11 mouse cellular contexts compared by ENCODE assay signal in genomic region chr2:84810526-84810885, GRCm38 (mm10). TPM values are rescaled to one million over a fixed set of nuclear protein-coding genes. Genes with fewer than 3 reads are reported as not detected.
A peak's percentile ranks its signal among the peaks of the same experiment; 100 is the strongest.
DNase-seq lines count a peak whose midpoint lies in the region; ATAC-seq and TF ChIP-seq lines count a peak whose summit lies in the region.
"Had no signal": no experiment of that assay in that cellular context is flagged by ENCODE, and none has a peak within 500 bp of the region (broad histone marks: within the 10 kb centered on the region; RNA-seq: fewer than 3 reads in every experiment).

No protein-coding gene starts in this region.

- H3K4me2 ChIP-seq in forebrain, embryonic 11.5 days (ENCODE audit: low read depth, low read length, severe bottlenecking) = no peak overlapping the region
- H3K4me2 ChIP-seq in kidney, embryonic 16.5 days (replicated peaks; ENCODE audit: low read depth, low read length) = no peak overlapping the region
- H3K4me2 ChIP-seq in midbrain, postnatal 0 days (ENCODE audit: low read depth, low read length, poor library complexity, severe bottlenecking) = no peak overlapping the region

- 75% methylated on average over 6 of the region's 6 CpGs for WGBS in forebrain, embryonic 10.5 days
- WGBS in forebrain, embryonic 11.5 days = 76% methylated on average over 6 of the region's 6 CpGs
- 77% methylated on average over 6 of the region's 6 CpGs for WGBS in kidney, embryonic 16.5 days
- WGBS in limb, embryonic 10.5 days = 81% methylated on average over 6 of the region's 6 CpGs
- 83% methylated on average over 6 of the region's 6 CpGs for WGBS in midbrain, postnatal 0 days

- intact Hi-C loops in left cerebral cortex, postnatal 14 days (cut with DNase I) = loop anchor here (10.0 kb wide), 1 partner anchor 356 kb away; no protein-coding TSS in a partner anchor

- H3K4me3 ChIP-seq in forebrain, embryonic 10.5 days = peak overlapping the region; percentile 39; the same call in 1 of the 2 replicates
- H3K4me3 ChIP-seq in forebrain, embryonic 11.5 days (ENCODE audit: low read depth, low read length) = no peak overlapping the region
- H3K4me3 ChIP-seq in kidney, embryonic 16.5 days (ENCODE audit: low read length) = no peak overlapping the region
- no peak overlapping the region for H3K4me3 ChIP-seq in limb, embryonic 10.5 days
- no peak overlapping the region for H3K4me3 ChIP-seq in midbrain, postnatal 0 days (ENCODE audit: low read depth, low read length)

- peaks cover 2% of the 10 kb centered on the region; the same call in 1 of the 2 replicates for H3K36me3 ChIP-seq in forebrain, embryonic 10.5 days (replicated peaks)
- no peaks in the 10 kb centered on the region for H3K36me3 ChIP-seq in forebrain, embryonic 11.5 days (ENCODE audit: control insufficient read depth, insufficient read depth, low read length)
- no peaks in the 10 kb centered on the region for H3K36me3 ChIP-seq in kidney, embryonic 16.5 days (ENCODE audit: insufficient read depth, low read length)
- H3K36me3 ChIP-seq in limb, embryonic 10.5 days = no peaks in the 10 kb centered on the region
- H3K36me3 ChIP-seq in midbrain, postnatal 0 days (ENCODE audit: insufficient read depth, low read length) = no peaks in the 10 kb centered on the region

- no peak for ATAC-seq in forebrain, embryonic 11.5 days (replicated peaks; ENCODE audit: low FRiP score)
- ATAC-seq in kidney, embryonic 16.5 days (ENCODE audit: low FRiP score, low TSS enrichment) = peak; percentile 28; the same call in 1 of the 2 replicates
- 0 out of 2 replicates have a peak, but pooled peaks have one; percentile 5 for ATAC-seq in midbrain, postnatal 0 days (ENCODE audit: low FRiP score)

- H3K27ac ChIP-seq in forebrain, embryonic 10.5 days = peak overlapping the region; percentile 73
- no peak overlapping the region for H3K27ac ChIP-seq in forebrain, embryonic 11.5 days (ENCODE audit: low read depth, low read length)
- H3K27ac ChIP-seq in kidney, embryonic 16.5 days (ENCODE audit: low read length) = no peak overlapping the region
- peak overlapping the region; percentile 75; the same call in 1 of the 2 replicates for H3K27ac ChIP-seq in limb, embryonic 10.5 days
- no peak overlapping the region for H3K27ac ChIP-seq in midbrain, postnatal 0 days (ENCODE audit: low read depth, low read length)

- H3K4me1 ChIP-seq in forebrain, embryonic 10.5 days = peaks cover 10% of the 10 kb centered on the region
- no peaks in the 10 kb centered on the region; the same call in 1 of the 2 replicates for H3K4me1 ChIP-seq in forebrain, embryonic 11.5 days (replicated peaks; ENCODE audit: control insufficient read depth, insufficient read depth, low read length)
- H3K4me1 ChIP-seq in kidney, embryonic 16.5 days (ENCODE audit: insufficient read depth, low read length) = peaks cover 6% of the 10 kb centered on the region
- peaks cover 9% of the 10 kb centered on the region for H3K4me1 ChIP-seq in limb, embryonic 10.5 days
- H3K4me1 ChIP-seq in midbrain, postnatal 0 days (ENCODE audit: insufficient read depth, low read length) = no peaks in the 10 kb centered on the region

- no peak for TF ChIP-seq CTCF in midbrain, postnatal 0 days (IDR thresholded peaks at IDR 0.05)

- no peak for DNase-seq in forebrain, embryonic 10.5 days (ENCODE audit: extremely low spot score, low spot score)
- DNase-seq in forebrain, embryonic 11.5 days (ENCODE audit: low spot score) = no peak
- no peak for DNase-seq in kidney, postnatal 10 days
- DNase-seq in limb, embryonic 10.5 days (ENCODE audit: low spot score) = no peak
- DNase-seq in midbrain, postnatal 0 days (ENCODE audit: low spot score) = no peak
- no peak for DNase-seq in ovary, postnatal 36 days (ENCODE audit: low spot score)
- DNase-seq in left cerebral cortex, postnatal 14 days (ENCODE audit: low spot score in 2 of 2) = no peak

- no peak overlapping the region for H3K9ac ChIP-seq in forebrain, embryonic 11.5 days (ENCODE audit: low read length)
- no peak overlapping the region for H3K9ac ChIP-seq in kidney, embryonic 16.5 days (replicated peaks; ENCODE audit: low read length)
- no peak overlapping the region for H3K9ac ChIP-seq in midbrain, postnatal 0 days (replicated peaks; ENCODE audit: low read length, poor library complexity, severe bottlenecking)

- no peaks in the 10 kb centered on the region for H3K9me3 ChIP-seq in forebrain, embryonic 10.5 days
- H3K9me3 ChIP-seq in forebrain, embryonic 11.5 days (ENCODE audit: control insufficient read depth, low read length) = no peaks in the 10 kb centered on the region
- H3K9me3 ChIP-seq in kidney, embryonic 16.5 days (ENCODE audit: low read length) = no peaks in the 10 kb centered on the region
- H3K9me3 ChIP-seq in limb, embryonic 10.5 days (replicated peaks) = no peaks in the 10 kb centered on the region
- no peaks in the 10 kb centered on the region for H3K9me3 ChIP-seq in midbrain, postnatal 0 days (ENCODE audit: low read length)

- no peaks in the 10 kb centered on the region for H3K27me3 ChIP-seq in forebrain, embryonic 10.5 days (ENCODE audit: poor library complexity, severe bottlenecking)
- no peaks in the 10 kb centered on the region for H3K27me3 ChIP-seq in forebrain, embryonic 11.5 days (ENCODE audit: control insufficient read depth, insufficient read depth, low read length)
- no peaks in the 10 kb centered on the region for H3K27me3 ChIP-seq in kidney, embryonic 16.5 days (ENCODE audit: insufficient read depth, low read length)
- H3K27me3 ChIP-seq in limb, embryonic 10.5 days (ENCODE audit: low read depth, poor library complexity, severe bottlenecking) = no peaks in the 10 kb centered on the region
- no peaks in the 10 kb centered on the region for H3K27me3 ChIP-seq in midbrain, postnatal 0 days (ENCODE audit: insufficient read depth, low read length)
- H3K27me3 ChIP-seq: Patski had no signal

RNA-seq across cellular contexts. Expression of gene Ube2l6, which starts 11.9 kb away (rescaled TPM):
- polyA plus RNA-seq in forebrain, embryonic 10.5 days (2016; fragmentation: Nextera tagmentation; extraction: Ambion mirVana) = 28.8 and 33.1 TPM in 2 replicates
- 36.6 and 38.4 TPM in 2 replicates for polyA plus RNA-seq in forebrain, embryonic 11.5 days (2014; fragmentation: Nextera tagmentation; extraction: Ambion mirVana)
- polyA plus RNA-seq in kidney, embryonic 16.5 days (2015; fragmentation: Nextera tagmentation; extraction: Ambion mirVana) = 44.0 and 46.9 TPM in 2 replicates
- polyA plus RNA-seq in limb, embryonic 10.5 days (2016; fragmentation: Nextera tagmentation; extraction: Ambion mirVana) = 17.6 and 19.2 TPM in 2 replicates
- total RNA-seq in midbrain, postnatal 0 days (2014; rRNA removed) = 14.0 and 16.5 TPM in 2 replicates
- 14.2 and 15.1 TPM in 2 replicates for polyA plus RNA-seq in midbrain, postnatal 0 days (2015; fragmentation: Nextera tagmentation; extraction: Ambion mirVana)
- 1 to 10 TPM; 5.1 to 6.0 TPM for total RNA-seq in left cerebral cortex, postnatal 14 days (2021)

RNA-seq across cellular contexts. Expression of gene Smtnl1, which starts 11.9 kb away (rescaled TPM):
- 0.46 TPM in 1 of 2 replicates, not detected in the other for polyA plus RNA-seq in forebrain, embryonic 10.5 days (2016; fragmentation: Nextera tagmentation; extraction: Ambion mirVana)
- polyA plus RNA-seq in forebrain, embryonic 11.5 days (2014; fragmentation: Nextera tagmentation; extraction: Ambion mirVana) = not detected in 2 replicates
- polyA plus RNA-seq in kidney, embryonic 16.5 days (2015; fragmentation: Nextera tagmentation; extraction: Ambion mirVana) = 0.19 and 0.26 TPM in 2 replicates
- 0.11 and 0.56 TPM in 2 replicates for polyA plus RNA-seq in limb, embryonic 10.5 days (2016; fragmentation: Nextera tagmentation; extraction: Ambion mirVana)
- not detected in 2 replicates for total RNA-seq in midbrain, postnatal 0 days (2014; rRNA removed)
- polyA plus RNA-seq in midbrain, postnatal 0 days (2015; fragmentation: Nextera tagmentation; extraction: Ambion mirVana) = not detected in 2 replicates
- not detected for total RNA-seq in left cerebral cortex, postnatal 14 days (2021)
- total RNA-seq: neutrophil, adult 5-6 weeks had no signal
- polyA plus RNA-seq: liver, adult 2 months; Patski had no signal

RNA-seq across cellular contexts. Expression of gene Timm10, which starts 16.3 kb away (rescaled TPM):
- 68.6 and 70.9 TPM in 2 replicates for polyA plus RNA-seq in forebrain, embryonic 10.5 days (2016; fragmentation: Nextera tagmentation; extraction: Ambion mirVana)
- polyA plus RNA-seq in forebrain, embryonic 11.5 days (2014; fragmentation: Nextera tagmentation; extraction: Ambion mirVana) = 43.0 and 43.4 TPM in 2 replicates
- polyA plus RNA-seq in kidney, embryonic 16.5 days (2015; fragmentation: Nextera tagmentation; extraction: Ambion mirVana) = 60.1 and 66.6 TPM in 2 replicates
- 64.5 and 71.0 TPM in 2 replicates for polyA plus RNA-seq in limb, embryonic 10.5 days (2016; fragmentation: Nextera tagmentation; extraction: Ambion mirVana)
- total RNA-seq in midbrain, postnatal 0 days (2014; rRNA removed) = 43.6 and 62.5 TPM in 2 replicates
- 85.0 and 99.0 TPM in 2 replicates for polyA plus RNA-seq in midbrain, postnatal 0 days (2015; fragmentation: Nextera tagmentation; extraction: Ambion mirVana)
- total RNA-seq in left cerebral cortex, postnatal 14 days (2021) = 10 to 100 TPM; 59.7 to 63.5 TPM

RNA-seq across cellular contexts. Expression of gene Slc43a1, which starts 28.1 kb away (rescaled TPM):
- polyA plus RNA-seq in forebrain, embryonic 10.5 days (2016; fragmentation: Nextera tagmentation; extraction: Ambion mirVana) = 28.5 and 29.3 TPM in 2 replicates
- polyA plus RNA-seq in forebrain, embryonic 11.5 days (2014; fragmentation: Nextera tagmentation; extraction: Ambion mirVana) = 22.0 and 27.5 TPM in 2 replicates
- polyA plus RNA-seq in kidney, embryonic 16.5 days (2015; fragmentation: Nextera tagmentation; extraction: Ambion mirVana) = 15.6 and 17.8 TPM in 2 replicates
- 36.6 and 42.6 TPM in 2 replicates for polyA plus RNA-seq in limb, embryonic 10.5 days (2016; fragmentation: Nextera tagmentation; extraction: Ambion mirVana)
- total RNA-seq in midbrain, postnatal 0 days (2014; rRNA removed) = 0.99 and 1.8 TPM in 2 replicates
- 0.34 and 0.46 TPM in 2 replicates for polyA plus RNA-seq in midbrain, postnatal 0 days (2015; fragmentation: Nextera tagmentation; extraction: Ambion mirVana)
- total RNA-seq in left cerebral cortex, postnatal 14 days (2021) = under 1 TPM; 0.15 to 0.24 TPM

RNA-seq across cellular contexts. Expression of gene Serping1, which starts 35.3 kb away (rescaled TPM):
- polyA plus RNA-seq in forebrain, embryonic 10.5 days (2016; fragmentation: Nextera tagmentation; extraction: Ambion mirVana) = 22.7 and 23.2 TPM in 2 replicates
- polyA plus RNA-seq in forebrain, embryonic 11.5 days (2014; fragmentation: Nextera tagmentation; extraction: Ambion mirVana) = 30.4 and 35.7 TPM in 2 replicates
- 115 and 119 TPM in 2 replicates for polyA plus RNA-seq in kidney, embryonic 16.5 days (2015; fragmentation: Nextera tagmentation; extraction: Ambion mirVana)
- 9.3 and 10.8 TPM in 2 replicates for polyA plus RNA-seq in limb, embryonic 10.5 days (2016; fragmentation: Nextera tagmentation; extraction: Ambion mirVana)
- total RNA-seq in midbrain, postnatal 0 days (2014; rRNA removed) = 19.9 and 20.9 TPM in 2 replicates
- polyA plus RNA-seq in midbrain, postnatal 0 days (2015; fragmentation: Nextera tagmentation; extraction: Ambion mirVana) = 30.6 and 31.9 TPM in 2 replicates
- total RNA-seq in left cerebral cortex, postnatal 14 days (2021) = 1 to 10 TPM; 5.9 to 6.8 TPM
- total RNA-seq: neutrophil, adult 5-6 weeks had no signal

Comparison
In these comparisons a context has a peak if more than half of its experiments do, and no peak if none do; other contexts are left out.
1. H3K27ac ChIP-seq: peak in forebrain, embryonic 10.5 days (single experiment) and limb, embryonic 10.5 days (single experiment); none in forebrain, embryonic 11.5 days (single experiment), kidney, embryonic 16.5 days (single experiment) and midbrain, postnatal 0 days (single experiment).